Mouse (Mus musculus): ENCODE measurements around the gene Chil1. TPM values are rescaled to one million over a fixed set of nuclear protein-coding genes. Genes with fewer than 3 reads are reported as not detected.

The Chil1 gene
- polyA plus RNA-seq (2015; fragmentation: Illumina TruSeq; extraction: RNeasy Lipid Tissue Mini Kit (QIAGEN cat#74804); ENCODE audit: low read depth, low replicate concordance): 19.5 TPM

DNA sequence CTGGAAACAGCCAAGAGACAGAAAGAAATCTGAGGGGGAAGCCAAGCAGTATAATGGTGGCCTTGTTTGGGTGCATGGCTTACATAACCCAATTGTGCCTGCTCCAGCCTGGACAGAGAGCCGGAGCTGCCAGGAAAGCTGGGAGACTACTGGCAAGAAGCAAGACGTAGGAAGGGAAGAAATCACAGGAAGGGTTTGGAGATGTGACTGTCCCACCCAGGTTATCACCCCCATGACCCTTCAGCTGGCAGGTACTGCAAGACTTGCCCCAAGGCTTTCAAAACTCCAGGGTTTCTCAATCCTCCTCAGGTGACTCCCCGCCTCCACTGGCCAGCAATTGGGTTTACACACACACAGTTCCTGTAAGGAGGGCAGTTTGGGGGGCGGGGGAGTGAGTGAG lies at the start of gene Chil1:
TSS of gene Chil1 (plus strand) at position 152 of the 400 bp plus-strand sequence.

DNA sequence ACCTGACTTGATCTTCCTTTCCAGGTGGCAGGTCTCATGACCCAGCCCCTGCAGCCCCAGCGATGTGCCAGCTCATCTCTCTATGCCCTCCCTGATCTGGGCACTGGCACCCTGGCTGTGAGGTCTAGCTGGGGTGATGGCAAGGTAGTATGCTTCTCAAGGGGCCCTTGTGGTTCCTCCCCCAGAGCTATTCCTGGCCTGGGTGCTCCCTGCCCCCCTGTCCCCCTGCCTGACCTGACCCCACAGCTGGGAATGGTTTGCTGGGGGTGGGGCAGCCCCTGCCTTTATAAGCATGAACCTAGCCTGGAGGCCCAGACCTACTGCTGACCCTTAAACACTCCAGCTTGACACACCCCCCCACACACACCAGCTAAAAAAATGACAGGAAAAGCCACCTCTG lies 11.2 kb downstream of the Chil1 start, which contains the start of gene Mybph:
TSS of gene Mybph (plus strand) at position 323 of the 400 bp plus-strand sequence.

DNA sequence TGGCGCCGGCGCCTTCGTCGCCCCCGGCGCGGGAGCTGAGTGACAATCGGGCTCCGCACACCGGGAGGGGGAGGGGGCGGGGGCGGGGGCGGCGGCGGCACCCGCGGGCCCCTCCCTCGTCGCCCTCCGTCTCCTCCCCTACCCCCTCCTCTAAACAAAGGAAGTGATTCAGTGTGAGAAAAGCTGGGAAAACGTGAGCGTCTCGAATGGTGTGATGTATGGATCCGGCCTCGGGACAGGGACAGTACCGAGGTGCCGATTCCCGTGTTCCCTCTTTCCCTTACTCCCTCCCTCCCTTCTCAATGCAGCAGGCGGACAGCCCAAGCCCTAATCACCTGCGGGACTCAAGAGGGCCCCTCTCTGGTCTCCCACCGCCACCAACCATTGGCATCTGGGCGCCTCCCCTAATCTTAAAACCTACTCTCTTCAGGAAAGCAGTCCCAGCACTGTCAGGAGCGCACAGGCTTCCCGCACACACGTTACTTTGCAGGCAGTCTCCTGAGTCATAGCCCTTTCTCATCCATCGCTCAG lies 53.5 kb downstream of the Chil1 start, which contains the start of gene Adora1:
TSS of gene Adora1 (minus strand) at position 41 of the 531 bp plus-strand sequence.

Other genes starting within 250 kb of the Chil1 start
- gene Fmod, start 144.9 kb upstream of the Chil1 start, polyA plus RNA-seq (2015; fragmentation: Illumina TruSeq; extraction: RNeasy Lipid Tissue Mini Kit (QIAGEN cat#74804); ENCODE audit: low read depth, low replicate concordance): 10.9 TPM
- gene Btg2, start 103.1 kb upstream of the Chil1 start, polyA plus RNA-seq (2015; fragmentation: Illumina TruSeq; extraction: RNeasy Lipid Tissue Mini Kit (QIAGEN cat#74804); ENCODE audit: low read depth, low replicate concordance): 13.8 TPM
- gene Chit1, start 70.9 kb upstream of the Chil1 start, polyA plus RNA-seq (2015; fragmentation: Illumina TruSeq; extraction: RNeasy Lipid Tissue Mini Kit (QIAGEN cat#74804); ENCODE audit: low read depth, low replicate concordance): not detected
- not detected for gene Mybph, start 11.3 kb downstream of the Chil1 start, polyA plus RNA-seq (2015; fragmentation: Illumina TruSeq; extraction: RNeasy Lipid Tissue Mini Kit (QIAGEN cat#74804); ENCODE audit: low read depth, low replicate concordance)
- gene Adora1, start 53.3 kb downstream of the Chil1 start, polyA plus RNA-seq (2015; fragmentation: Illumina TruSeq; extraction: RNeasy Lipid Tissue Mini Kit (QIAGEN cat#74804); ENCODE audit: low read depth, low replicate concordance): 133 TPM
- gene Myog, start 107.8 kb downstream of the Chil1 start, polyA plus RNA-seq (2015; fragmentation: Illumina TruSeq; extraction: RNeasy Lipid Tissue Mini Kit (QIAGEN cat#74804); ENCODE audit: low read depth, low replicate concordance): not detected
- gene Ppfia4, start 150.8 kb downstream of the Chil1 start, polyA plus RNA-seq (2015; fragmentation: Illumina TruSeq; extraction: RNeasy Lipid Tissue Mini Kit (QIAGEN cat#74804); ENCODE audit: low read depth, low replicate concordance): 32.8 TPM
- 54.9 TPM for gene Tmem183a, start 179.8 kb downstream of the Chil1 start, polyA plus RNA-seq (2015; fragmentation: Illumina TruSeq; extraction: RNeasy Lipid Tissue Mini Kit (QIAGEN cat#74804); ENCODE audit: low read depth, low replicate concordance)
- gene 4933406M09Rik, start 203.8 kb downstream of the Chil1 start, polyA plus RNA-seq (2015; fragmentation: Illumina TruSeq; extraction: RNeasy Lipid Tissue Mini Kit (QIAGEN cat#74804); ENCODE audit: low read depth, low replicate concordance): not detected
- 23.7 TPM for gene Cyb5r1, start 223.4 kb downstream of the Chil1 start, polyA plus RNA-seq (2015; fragmentation: Illumina TruSeq; extraction: RNeasy Lipid Tissue Mini Kit (QIAGEN cat#74804); ENCODE audit: low read depth, low replicate concordance)
- 53.6 TPM for gene Adipor1, start 233.2 kb downstream of the Chil1 start, polyA plus RNA-seq (2015; fragmentation: Illumina TruSeq; extraction: RNeasy Lipid Tissue Mini Kit (QIAGEN cat#74804); ENCODE audit: low read depth, low replicate concordance)

All from brain, adult 10 weeks (tissue).